Mouse (Mus musculus): Measurements from ENCODE around the gene Rnase9.

DNA sequence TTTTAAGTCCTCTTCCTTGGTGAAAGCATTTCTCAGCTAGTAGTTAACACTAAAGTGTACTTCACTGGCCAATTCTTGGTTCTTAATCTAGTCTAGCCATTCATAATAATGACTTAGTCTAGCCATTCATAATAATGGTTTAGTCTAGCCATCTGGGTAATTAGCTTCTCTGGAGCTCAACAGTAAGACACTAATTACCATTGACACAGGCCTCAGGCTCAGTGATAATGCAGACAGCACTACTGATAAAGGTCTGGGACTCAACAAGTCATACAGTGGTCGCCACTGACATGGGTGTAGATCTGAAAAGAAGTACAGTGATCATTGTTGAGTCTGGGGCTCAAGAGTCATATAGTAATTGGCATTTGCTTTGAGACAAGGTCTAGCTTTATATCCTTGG lies 16.8 kb downstream of the Rnase9 start:
- TF ChIP-seq CTCF (conservative IDR thresholded peaks at IDR 0.05; ENCODE audit: low read length) (no peak), NANOG (IDR thresholded peaks at IDR 0.05; ENCODE audit: borderline replicate concordance, low read length) (no peak), POU5F1 (IDR thresholded peaks at IDR 0.05; ENCODE audit: borderline replicate concordance, low read length) (no peak)

Measured in E14TG2a.4 (cell line).